Mouse (Mus musculus): ENCODE results near the gene Alx3.

- TF ChIP-seq GATA1 (IDR thresholded peaks at IDR 0.05; ENCODE audit: borderline replicate concordance, low read length) (no peak), FLI1 (IDR thresholded peaks at IDR 0.05; ENCODE audit: low read length) (no peak)
These were observed 3.0 kb downstream of the Alx3 start for GRCm38 (mm10) chr3:107597586-107598389.
